Mouse (Mus musculus): ENCODE data around the gene Egr2. TPM values are rescaled to one million over a fixed set of nuclear protein-coding genes. Genes with fewer than 3 reads are reported as not detected.

Egr2 gene
- total RNA-seq, 1 experiment from 2014 or later, result 5.2 TPM

DNA sequence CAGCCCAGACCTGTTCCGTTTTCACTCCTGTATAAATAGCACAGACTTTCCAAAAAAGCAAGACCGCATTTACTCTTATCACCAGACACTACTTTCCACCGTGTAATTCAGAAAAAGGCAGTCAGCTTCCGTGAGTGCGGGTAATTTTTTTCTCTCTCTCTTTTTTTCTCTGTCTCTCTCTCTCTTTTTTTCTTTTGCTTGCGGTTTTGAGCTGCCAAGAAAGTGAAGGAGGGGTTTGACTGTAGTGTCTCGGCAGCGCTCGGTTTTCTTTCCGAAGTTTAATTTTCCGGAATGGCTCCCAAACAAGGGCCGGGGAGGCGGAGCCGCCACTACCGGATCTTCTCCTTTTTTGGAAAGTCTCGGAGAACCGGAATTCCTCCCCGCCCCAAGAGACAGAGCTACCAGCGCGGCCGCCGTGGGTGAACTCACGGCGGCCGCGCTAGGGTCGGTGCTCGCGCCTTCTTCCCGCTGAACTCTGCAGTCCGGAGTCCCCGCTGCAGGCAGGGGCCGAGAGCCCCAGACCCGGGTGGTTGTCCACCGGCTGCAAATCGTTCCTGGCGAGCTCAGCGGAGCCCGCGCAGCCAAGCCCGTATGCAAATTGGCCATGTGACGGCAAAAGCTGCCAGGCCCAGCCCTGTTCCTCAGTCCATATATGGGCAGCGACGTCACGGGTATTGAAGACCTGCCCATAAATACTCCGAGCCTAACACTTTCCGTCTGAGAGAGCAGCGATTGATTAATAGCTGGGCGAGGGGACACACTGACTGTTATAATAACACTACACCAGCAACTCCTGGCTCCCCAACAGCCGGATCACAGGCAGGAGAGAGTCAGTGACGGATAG is 2.1 kb downstream of the Egr2 start:
- peak; percentile 74 for ATAC-seq (replicated peaks; ENCODE audit: insufficient number of reproducible peaks, low FRiP score, low TSS enrichment, poor library complexity, severe bottlenecking)

DNA sequence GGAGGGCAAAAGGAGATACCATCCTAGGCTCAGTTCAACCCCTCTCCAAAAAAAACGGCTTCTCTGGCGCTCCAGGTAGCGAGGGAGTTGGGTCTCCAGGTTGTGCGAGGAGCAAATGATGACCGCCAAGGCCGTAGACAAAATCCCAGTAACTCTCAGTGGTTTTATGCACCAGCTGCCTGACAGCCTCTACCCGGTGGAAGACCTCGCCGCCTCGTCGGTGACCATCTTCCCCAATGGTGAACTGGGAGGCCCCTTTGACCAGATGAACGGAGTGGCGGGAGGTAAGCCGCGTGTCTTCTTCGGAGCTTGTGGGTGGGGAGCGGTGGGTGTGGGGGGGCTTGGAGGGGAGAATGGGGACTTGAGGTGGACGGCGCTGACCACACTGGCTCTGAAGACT is 2.8 kb downstream of the Egr2 start:
- no peak for ATAC-seq (replicated peaks; ENCODE audit: insufficient number of reproducible peaks, low FRiP score, low TSS enrichment, poor library complexity, severe bottlenecking)

DNA sequence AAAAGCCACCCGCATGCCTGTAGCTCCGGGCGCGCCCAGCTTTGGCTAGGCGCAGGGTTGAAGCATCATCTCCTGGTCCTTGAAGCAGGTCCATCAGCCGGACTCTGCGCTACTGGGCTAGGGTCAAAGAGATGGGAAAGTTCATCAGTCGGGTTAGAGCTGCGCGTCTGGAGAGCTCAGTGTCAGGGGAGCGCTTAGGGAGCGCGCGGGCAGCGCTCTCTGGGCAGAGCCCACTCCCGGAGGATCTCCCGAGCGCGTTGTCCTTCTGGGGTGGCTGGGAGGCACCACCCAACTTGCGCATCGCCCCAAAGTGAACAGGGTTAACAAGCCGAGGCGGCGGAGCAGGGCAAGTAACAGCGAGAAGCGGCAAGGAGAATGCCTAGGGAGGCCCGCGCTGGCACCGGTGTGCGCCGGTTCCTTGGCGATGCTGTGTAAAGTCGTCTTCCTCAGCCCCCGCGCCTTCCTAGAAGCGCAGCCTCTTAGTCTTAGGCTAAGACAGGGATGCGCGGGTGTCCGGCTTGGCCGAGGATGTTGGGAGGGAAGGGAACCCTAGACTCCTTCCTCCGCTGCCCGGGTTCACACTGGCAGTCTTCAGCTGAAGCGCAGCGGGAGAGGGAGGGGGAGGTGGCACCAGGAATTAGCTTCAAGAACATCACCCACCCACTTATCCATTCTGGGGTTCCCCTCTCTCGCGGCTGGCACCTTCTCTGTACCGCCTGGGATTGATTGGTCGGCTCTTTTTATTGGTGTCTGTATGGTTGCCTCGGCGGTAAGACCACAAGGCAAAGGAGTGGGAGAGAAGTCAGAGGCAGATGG is 3.5 kb downstream of the Egr2 start:
- ATAC-seq (replicated peaks; ENCODE audit: insufficient number of reproducible peaks, low FRiP score, low TSS enrichment, poor library complexity, severe bottlenecking), result no peak

DNA sequence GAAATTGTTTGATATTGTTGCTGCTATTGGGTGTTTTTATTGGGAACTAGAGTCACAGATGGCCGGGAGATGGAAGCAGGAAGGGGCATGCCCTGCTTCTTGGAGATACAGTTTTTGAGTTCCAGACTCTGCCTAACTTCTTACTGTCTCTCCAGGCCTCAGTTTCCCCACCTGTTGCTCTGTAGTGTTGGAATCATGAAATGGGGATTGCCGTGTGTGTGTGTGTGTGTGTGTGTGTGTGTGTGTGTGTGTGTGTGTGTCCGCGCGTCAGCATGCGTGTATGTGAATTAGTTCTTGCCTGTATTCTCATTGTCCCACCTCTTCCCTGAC is 4.1 kb downstream of the Egr2 start:
- no peak for ATAC-seq (replicated peaks; ENCODE audit: insufficient number of reproducible peaks, low FRiP score, low TSS enrichment, poor library complexity, severe bottlenecking)

DNA sequence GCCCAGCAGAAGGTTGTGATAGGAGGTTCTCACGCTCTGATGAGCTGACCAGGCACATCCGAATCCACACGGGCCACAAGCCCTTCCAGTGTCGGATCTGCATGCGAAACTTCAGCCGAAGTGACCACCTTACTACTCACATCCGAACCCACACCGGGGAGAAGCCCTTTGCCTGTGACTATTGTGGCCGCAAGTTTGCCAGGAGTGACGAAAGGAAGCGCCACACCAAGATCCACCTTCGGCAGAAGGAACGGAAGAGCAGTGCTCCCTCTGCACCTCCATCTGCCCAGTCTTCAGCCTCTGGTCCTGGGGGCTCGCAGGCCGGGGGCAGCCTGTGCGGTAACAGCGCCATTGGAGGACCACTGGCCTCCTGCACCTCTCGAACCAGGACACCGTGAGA is 5.3 kb downstream of the Egr2 start:
- ATAC-seq (replicated peaks; ENCODE audit: insufficient number of reproducible peaks, low FRiP score, low TSS enrichment, poor library complexity, severe bottlenecking), result no peak

DNA sequence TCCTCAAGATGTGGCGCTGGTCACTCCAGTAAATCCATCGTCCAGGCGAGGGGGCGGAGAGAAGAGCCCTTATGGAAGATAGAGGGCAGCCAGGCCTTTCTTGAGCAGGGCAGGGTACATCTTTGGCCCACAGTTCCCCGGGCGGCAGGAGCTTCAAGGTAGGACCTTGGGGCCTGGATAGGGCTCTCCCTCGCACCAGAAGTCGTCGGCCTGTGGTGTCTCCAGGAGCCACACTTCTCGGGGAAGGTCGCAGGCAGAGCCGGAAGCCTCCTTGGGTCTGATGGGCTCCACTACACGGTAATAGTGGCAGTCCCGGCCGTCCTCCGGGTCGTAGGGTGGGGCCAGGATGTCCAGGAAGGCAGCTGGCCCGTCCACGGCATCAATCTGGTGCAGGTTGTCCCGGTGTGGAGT is 12.6 kb downstream of the Egr2 start:
- no peak for ATAC-seq (replicated peaks; ENCODE audit: insufficient number of reproducible peaks, low FRiP score, low TSS enrichment, poor library complexity, severe bottlenecking)

DNA sequence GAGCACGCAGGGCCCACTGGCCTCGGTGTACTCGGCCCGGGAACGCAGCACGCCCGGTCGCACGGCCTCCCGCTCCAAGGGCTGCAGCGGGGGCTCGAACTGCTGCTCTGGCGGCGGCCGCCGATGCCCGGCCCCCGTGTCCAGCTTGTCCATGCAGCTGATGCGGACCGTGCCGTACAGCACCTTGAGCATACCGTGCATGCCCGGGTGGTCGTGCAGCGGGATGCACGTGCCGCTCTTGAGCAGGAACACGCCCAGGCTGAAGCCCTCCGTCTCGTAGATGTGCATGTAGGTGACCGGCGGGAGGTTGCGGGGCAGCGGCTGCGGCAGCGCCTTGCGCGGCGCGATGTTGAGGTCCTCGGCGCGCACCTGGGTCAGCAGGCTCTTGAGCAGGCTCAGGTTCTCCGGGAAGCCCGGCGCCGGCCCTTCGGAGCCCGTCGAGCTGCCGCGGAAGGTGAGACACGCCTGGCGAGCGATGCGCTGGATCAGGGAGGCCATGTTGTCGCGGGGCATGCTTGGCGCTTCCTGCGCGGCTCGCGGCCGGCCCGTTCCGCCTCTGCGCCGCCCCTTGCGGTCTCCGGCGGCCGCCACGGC is 13.1 kb downstream of the Egr2 start:
- no peak for ATAC-seq (replicated peaks; ENCODE audit: insufficient number of reproducible peaks, low FRiP score, low TSS enrichment, poor library complexity, severe bottlenecking)

DNA sequence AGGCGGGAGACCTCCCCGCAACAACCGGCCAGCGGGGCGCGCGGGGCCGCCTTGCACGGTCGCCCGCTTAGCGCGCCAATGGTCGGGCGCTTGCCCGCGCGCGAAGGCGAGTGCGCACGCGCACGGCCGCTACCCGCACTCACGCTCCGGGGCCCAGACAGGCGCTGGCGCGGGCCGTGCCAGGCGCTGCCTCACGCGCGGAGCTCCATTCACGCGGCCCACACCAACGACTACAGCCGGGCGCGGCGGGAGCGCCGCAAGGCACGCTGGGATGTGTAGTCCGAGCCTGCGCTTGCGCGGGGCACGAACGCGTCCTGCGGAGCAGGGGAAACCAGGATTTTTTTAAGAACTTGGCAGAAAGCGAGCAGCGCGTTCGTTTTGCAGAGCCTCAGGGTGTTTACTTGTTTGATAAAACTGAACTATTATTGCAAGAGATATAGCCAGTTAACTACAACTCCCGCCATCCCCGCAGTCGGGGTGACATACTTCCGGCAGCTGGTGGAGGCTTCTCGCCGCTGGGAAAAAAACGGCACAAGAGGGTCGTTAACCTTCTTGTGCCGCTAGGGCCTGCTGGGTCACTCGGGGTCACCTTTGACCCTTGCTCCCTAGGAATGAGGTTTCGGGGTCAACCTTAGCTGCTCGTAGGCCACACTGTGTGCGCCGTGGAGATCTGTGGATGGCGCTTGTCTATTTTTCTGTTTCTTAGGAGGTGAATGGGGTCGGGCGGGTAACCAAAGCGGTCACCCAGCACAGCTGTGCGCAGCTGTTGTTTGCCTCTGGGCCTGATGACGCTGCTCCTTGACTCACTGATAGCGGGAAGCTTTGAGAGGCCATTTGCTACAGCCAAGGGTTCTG is 13.8 kb downstream of the Egr2 start, which contains the start of gene Ado:
Gene Ado, minus strand, starts transcription at position 79 of the 855 bp plus-strand sequence.
- ATAC-seq (replicated peaks; ENCODE audit: insufficient number of reproducible peaks, low FRiP score, low TSS enrichment, poor library complexity, severe bottlenecking), result peak; percentile 82

DNA sequence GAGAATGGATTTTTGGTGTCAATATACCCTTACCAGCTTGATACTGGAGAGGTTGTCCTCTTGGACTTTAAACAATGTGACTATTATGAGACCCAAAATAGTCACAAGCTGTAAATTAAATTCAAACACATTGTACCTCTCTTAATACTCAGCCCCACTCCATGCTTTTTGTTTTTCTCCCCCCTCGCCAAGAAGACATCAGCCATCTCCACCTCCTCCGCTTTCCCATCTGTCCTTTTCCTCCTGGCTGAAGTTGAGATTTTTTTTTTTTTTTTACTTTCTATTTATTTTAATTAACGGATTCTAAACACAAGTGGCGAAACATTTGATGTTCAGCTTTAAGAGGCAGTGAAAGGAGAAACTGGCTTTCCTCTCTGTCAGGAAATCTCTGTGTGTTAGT is 22.8 kb downstream of the Egr2 start:
- no peak for ATAC-seq (replicated peaks; ENCODE audit: insufficient number of reproducible peaks, low FRiP score, low TSS enrichment, poor library complexity, severe bottlenecking)

DNA sequence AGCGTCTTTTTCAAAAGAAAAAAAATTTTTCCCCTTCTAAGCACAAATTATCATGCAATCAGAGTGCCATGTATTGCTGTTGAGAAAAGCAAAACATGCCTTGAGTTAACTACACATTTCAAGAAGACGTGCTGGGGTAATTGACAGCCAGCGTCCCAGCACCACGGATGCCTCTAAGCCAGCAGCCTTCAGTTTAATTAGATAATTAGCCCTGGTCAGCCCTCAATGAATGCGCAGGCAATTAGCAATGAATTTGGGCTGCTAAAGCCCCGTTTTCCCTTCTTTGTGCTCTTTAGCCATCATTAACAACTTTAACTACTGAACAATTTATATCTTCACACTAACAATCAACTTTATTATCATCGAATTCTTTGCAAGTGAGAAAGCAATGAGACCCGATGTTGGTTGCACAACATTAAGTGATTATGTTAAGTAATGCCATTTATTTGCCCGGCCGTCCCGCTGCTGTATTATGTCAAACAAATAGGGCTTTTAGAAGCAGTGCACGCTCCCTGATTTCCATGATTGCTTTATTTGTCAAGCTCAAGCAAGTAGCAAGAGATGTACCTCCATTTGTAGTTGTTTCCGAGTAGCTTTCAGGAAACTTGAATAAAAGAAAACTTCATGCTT is 24.6 kb downstream of the Egr2 start:
- ATAC-seq (replicated peaks; ENCODE audit: insufficient number of reproducible peaks, low FRiP score, low TSS enrichment, poor library complexity, severe bottlenecking), result no peak

DNA sequence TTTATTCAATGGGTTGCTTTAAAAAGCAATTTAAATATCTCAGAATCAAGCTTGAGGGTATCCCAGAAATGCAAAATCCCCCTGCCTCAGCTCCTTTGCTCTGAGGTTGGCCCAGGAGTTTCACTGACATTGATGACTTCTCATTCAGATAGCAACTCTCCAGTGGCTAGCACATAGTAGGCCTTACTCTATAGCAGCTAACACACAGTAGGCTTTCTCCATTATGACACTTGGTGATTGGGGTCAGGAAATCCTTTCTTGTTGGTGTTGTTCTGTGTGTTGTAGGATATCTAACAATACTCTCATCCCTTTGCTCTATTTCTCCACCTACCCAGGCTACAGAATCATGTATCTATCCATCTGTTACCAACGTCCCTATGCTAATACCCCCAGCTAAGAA is 25.9 kb downstream of the Egr2 start:
- no peak for ATAC-seq (replicated peaks; ENCODE audit: insufficient number of reproducible peaks, low FRiP score, low TSS enrichment, poor library complexity, severe bottlenecking)

DNA sequence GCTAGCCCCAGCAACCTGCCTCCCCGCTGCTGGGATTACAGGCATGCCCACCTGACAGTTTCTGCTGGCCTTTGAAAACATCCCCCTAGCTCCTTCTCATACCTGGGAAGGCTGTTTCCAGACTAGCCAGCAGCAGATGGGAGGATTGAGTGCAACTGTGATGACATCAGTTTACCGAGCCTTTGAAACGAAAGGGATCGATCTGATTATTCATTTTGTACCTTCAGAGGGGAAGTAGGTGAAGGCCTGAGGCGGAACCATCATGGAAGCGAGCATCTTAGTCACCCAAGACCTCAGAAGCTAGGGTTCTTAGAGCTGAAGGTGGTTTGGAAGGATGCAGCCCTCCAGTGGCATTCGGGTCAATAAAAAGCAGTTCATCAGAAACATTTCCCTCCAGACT is 29.2 kb downstream of the Egr2 start:
- no peak for ATAC-seq (replicated peaks; ENCODE audit: insufficient number of reproducible peaks, low FRiP score, low TSS enrichment, poor library complexity, severe bottlenecking)

DNA sequence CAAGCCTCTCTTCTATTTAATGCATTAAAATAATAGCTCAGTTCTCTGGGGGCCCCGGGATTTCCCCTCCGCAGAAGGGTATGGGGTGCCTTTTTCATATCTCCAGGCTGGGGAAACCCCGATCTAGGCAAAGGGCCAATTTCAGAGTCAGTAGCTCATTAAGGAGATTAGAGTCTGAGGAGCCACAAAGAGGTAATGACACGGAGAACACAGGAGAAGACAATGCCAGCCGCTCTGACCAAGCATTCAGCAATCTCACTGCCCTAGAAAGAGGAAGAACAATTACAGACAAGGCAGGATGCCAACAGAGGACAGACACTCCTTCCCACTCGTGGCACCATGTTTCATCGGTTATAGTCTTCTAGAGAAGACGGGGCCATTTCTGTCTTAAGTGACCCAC is 30.8 kb downstream of the Egr2 start:
- peak; percentile 79 for ATAC-seq (replicated peaks; ENCODE audit: insufficient number of reproducible peaks, low FRiP score, low TSS enrichment, poor library complexity, severe bottlenecking)

DNA sequence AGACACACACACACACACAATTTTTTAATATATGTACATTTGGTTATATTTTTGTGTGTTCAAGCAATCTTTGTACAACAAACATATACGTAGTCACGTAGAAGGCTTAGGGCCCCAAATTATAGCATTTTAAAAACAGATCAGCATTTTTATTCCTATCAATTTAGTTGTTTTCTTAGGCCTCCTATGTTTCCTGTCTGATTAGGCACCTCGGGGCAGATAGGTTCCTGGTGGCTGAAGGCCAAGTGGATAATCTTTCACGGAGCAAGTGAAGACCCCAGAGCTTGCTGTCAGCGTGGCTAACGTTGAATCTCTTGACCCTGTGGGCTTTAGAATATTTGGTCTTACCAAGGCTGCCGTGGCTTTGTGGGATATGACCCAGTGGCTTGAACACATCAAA is 34.3 kb downstream of the Egr2 start:
- ATAC-seq (replicated peaks; ENCODE audit: insufficient number of reproducible peaks, low FRiP score, low TSS enrichment, poor library complexity, severe bottlenecking), result no peak

DNA sequence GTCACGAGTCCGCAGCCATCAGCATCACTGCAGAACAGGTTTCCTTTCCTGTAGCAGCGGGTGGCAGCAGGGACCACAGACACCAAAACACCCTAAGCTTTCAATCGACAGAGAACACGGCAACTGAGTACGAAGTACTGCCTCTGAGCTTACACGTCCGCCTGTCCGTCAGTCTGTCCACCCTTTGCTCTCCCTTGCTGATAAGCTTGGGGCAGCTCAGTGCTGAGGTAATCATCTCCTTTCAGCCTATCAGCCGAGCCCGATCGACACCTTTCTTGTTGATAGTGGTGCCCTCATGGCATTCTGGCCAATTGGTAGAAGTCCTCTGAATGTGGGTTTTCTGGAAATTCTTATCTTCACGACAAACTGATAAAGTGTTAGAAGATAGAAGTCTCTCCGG is 36.2 kb downstream of the Egr2 start:
- no peak for ATAC-seq (replicated peaks; ENCODE audit: insufficient number of reproducible peaks, low FRiP score, low TSS enrichment, poor library complexity, severe bottlenecking)

DNA sequence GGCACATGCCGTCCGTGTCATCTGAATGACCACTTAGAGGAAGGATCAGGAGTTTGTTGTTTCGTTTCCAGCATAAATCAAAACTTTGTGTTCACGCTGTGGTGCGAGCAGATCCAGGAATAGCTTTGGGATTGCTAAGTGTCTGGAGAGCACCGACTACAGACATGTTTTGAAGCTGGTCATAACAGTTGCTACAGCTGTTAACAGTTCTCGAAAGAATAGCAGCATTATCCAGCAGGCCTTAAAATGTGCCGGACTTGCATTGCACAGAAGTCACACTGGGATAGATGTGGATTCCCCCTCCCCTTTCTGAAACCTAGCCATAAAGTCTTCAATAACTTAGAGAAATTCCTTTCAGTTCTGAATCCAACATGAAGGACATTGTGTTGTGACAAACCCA is 38.0 kb downstream of the Egr2 start:
- no peak for ATAC-seq (replicated peaks; ENCODE audit: insufficient number of reproducible peaks, low FRiP score, low TSS enrichment, poor library complexity, severe bottlenecking)

DNA sequence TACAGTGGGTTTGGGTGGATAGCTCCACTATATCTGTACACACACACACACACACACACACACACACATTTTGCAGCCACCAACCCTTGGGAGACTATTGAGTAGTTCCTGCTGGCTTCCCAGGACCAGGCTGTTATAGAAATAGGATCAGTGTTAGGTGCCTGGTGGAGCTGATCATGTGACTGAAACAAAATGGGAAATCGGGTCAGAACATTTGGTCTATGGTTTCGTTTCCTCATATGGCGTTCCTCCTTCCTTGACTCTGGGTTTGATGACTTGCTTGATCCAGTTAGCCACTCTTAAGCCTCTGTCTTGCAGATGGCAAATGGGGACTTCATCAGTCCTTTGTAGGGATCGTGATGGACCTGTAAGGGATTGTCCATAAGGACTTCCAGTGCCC is 44.6 kb downstream of the Egr2 start:
- peak; percentile 79 for ATAC-seq (replicated peaks; ENCODE audit: insufficient number of reproducible peaks, low FRiP score, low TSS enrichment, poor library complexity, severe bottlenecking)

DNA sequence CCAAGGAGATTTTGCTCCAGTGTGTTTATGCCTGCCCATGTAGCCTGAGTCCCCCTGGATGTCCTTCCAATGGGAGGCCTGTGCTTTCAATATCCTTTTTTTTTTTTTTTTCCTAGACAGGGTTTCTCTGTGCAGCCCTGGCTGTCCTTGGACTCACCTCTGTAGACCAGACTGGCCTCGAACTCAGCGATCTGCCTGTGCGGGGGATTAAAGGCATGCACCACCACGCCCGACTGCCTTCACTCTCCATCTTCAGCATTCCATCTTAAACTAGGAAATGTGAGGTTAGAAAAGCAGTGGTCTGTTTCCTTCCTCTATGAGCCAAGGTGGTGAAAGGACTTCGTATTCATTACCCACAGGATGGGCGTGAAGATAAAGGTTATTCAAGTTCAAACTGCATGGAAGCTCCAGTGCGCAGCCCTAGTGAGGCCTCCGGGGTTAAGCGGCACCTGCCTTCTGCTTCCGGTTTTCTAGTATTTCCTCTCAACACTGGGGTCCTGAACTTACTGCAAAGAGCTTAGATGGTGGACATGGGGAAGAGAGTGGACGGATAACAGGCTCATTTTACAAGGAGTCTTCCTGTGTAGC is 46.5 kb downstream of the Egr2 start:
- peak; percentile 44; the same call in 1 of the 2 replicates for ATAC-seq (replicated peaks; ENCODE audit: insufficient number of reproducible peaks, low FRiP score, low TSS enrichment, poor library complexity, severe bottlenecking)

Data from monocyte, adult 5-6 weeks (primary cell).